Mouse (Mus musculus): ENCODE measurements at regions not wholly inside any gene's neighbourhood (a gene's known extent, or its start where the extent isn't known, plus 50 kb on each side); places are given as distances from the start of the nearest gene placed in this dataset.

DNA sequence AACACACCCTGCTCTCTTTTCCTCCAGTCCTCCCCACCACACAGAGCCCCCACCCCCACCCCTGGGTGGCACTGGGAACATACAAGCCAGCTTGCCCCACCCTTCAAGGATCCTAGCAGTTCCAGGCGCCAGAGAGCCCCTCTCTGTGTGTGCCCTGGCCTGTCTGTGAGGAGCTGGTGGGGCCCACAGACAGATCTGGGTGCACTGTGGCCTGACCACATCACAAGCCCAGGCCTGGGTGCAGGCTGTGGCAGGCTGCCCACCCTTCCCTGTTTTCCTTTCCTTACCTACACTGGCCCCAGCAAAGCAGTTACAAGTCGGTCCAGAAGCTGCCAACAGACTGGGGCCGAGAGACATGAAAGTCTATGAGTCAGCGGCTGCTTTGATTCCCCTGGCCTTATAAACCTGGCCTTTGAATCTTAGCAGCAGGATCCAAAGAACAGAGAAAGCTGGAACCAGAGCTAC, 74.8 kb upstream of the Spred2 start:
- ChIA-PET POLR2A (interaction anchor here (0.5 to 12.9 kb wide), 85 partner anchors 9 to 1031 kb away, joined by 3 to 451 read pairs (median 4); partner anchors contain the start of genes Spred2 (in 3 of the 4), Slc1a4 (in 2 of the 4), Actr2 (in 1 of the 4) and Cep68 (in 1 of the 4)), CTCF (interaction anchor here in 3 of 4 experiments (0.5 to 4.9 kb wide), 10 partner anchors 11 to 70 kb away, joined by 3 to 26 read pairs (median 4); no protein-coding TSS in a partner anchor)

DNA sequence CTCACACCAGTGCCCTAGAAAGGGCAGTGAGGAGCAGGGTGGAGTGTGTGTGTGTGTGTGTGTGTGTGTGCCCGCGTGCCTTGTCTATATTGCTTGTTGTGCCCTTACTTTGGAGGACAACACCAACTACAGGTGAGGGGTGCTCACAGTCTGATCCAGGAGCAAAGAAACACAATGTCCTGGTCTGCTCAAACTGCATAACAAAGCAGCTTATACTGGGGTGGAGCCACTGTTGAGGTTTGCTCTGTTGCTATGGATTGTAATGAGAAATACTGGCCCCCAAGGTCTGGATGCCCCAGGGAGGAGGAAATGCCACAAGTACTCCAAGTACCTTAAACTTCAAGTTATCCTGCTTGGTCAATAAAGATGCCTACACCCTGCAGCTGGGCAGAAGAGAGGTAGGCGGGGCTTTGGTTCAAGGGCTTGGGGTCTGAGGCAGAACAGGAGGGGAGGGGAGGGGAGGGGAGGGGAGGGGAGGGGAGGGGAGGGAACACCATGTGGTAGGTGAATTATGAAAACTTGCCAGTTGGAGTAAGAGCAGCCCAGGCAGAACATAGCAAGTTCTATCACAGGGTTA, 74.2 kb upstream of the Spred2 start:
- ChIA-PET POLR2A (interaction anchor here (0.5 to 12.9 kb wide), 79 partner anchors 8 to 922 kb away, joined by 3 to 451 read pairs (median 5); partner anchors contain the start of genes Spred2 (in 3 of the 4), Slc1a4 (in 2 of the 4), Actr2 (in 1 of the 4) and Cep68 (in 1 of the 4)), CTCF (interaction anchor here in 3 of 4 experiments (0.6 to 4.9 kb wide), 10 partner anchors 11 to 70 kb away, joined by 3 to 26 read pairs (median 4); no protein-coding TSS in a partner anchor)

DNA sequence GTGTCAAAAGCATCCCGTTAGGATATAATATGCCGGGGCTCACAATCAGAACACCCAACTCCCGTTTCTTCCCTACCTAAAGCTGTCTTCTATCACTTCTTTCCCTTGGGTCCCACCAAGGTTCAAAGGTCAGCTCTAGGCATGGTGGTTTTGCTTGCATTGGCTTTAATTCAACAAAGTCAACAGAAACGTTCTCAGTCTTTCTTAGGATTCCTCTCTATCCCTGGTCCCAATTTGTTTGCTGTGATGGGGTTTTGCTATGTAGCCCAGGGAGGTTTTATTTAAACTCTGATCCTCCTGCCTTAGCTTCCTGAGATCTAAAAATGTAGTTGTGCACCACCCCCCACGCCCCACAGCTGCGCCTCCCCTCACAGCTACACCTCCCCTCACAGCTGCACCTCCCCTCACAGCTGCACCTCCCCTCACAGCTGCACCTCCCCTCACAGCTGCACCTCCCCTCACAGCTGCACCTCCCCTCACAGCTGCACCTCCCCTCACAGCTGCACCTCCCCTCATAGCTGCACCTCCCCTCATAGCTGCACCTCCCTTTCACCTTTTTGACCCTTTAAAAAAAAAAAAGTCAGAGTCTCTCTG, 73.1 kb upstream of the Spred2 start:
- CTCF ChIA-PET = interaction anchor here in 3 of 4 experiments (0.7 to 4.9 kb wide), 5 partner anchors 9 to 40 kb away, joined by 3 to 26 read pairs (median 5); no protein-coding TSS in a partner anchor
- POLR2A ChIA-PET = interaction anchor here (0.6 to 12.9 kb wide), 42 partner anchors 9 to 780 kb away, joined by 3 to 451 read pairs (median 7); partner anchors contain the start of genes Spred2 (in 3 of the 4), Slc1a4 (in 2 of the 4) and Actr2 (in 1 of the 4)

DNA sequence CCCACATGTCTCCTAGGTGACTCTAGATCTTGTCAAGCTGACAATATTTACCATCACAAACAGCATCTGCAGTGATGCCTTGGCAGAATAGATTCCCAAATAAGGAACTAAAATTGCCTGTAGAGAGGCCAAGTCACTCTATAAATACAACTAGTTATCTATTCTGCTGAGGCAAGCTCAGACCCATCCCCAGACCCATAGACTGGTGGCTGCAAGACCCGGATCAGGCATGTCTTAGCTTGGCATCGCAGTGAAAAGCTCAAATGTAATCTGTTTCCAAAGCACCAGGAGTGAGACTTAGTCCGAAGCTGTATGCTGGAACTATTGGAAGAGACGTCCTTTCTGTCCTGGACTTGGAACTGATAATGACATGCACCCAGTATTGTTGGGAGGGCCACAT, 62.6 kb upstream of the Spred2 start:
- POLR2A ChIA-PET = interaction anchor here in 3 of 4 experiments (0.7 to 5.1 kb wide), 14 partner anchors 11 to 153 kb away, joined by 3 to 67 read pairs (median 4); no protein-coding TSS in a partner anchor
- CTCF ChIA-PET = interaction anchor here in 1 of 4 experiments (1.5 kb wide), 1 partner anchor 31 kb away, joined by 8 read pairs; no protein-coding TSS in a partner anchor

DNA sequence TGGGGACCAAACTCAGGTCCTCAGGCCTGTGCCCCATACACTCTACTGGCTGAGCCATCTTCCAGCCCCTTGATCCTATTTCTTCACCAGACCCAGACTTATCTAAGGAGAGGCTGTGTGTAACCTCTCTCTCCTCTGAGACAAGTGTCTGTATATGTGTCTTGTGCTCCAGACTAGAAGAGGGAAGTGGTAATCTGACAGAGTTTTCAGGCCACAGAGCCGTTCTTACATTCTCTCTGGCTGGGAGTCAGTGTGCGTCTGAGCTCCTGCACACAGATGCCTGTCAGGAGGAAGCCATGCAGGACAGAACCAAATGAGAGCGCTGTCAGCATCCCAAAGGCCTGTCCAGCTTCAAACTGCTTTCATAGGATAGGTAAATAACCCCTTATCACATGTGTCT, 60.8 kb upstream of the Spred2 start:
- ChIA-PET POLR2A (no interaction called here), CTCF (interaction anchor here in 1 of 4 experiments (0.6 kb wide), 1 partner anchor 1445 kb away, joined by 4 read pairs; no protein-coding TSS in a partner anchor)

DNA sequence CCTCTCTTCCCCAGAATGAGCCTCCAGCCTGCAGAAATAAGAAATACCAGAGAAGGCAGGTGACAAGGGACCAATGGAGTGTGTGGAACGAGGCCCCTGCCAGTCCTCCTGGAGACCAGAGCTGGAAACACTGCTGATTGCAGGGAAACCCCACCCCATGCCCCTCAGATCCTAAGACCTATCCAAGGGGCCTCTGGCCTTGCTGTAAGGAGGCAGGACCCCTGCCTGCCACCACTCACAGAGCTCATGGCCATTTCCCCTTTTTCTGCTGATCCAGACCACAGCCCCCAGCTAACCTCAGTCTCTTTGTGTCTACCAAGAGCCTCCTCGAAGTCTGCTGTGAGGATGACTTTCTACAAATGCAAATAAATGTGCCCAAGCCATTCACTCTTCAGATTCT, 57.9 kb upstream of the Spred2 start:
- CTCF ChIA-PET = interaction anchor here in 1 of 4 experiments (1.6 kb wide), 1 partner anchor 35 kb away, joined by 4 read pairs; no protein-coding TSS in a partner anchor
- POLR2A ChIA-PET = interaction anchor here in 2 of 4 experiments (0.5 to 3.1 kb wide), 13 partner anchors 9 to 60 kb away, joined by 3 to 22 read pairs (median 4); no protein-coding TSS in a partner anchor

DNA sequence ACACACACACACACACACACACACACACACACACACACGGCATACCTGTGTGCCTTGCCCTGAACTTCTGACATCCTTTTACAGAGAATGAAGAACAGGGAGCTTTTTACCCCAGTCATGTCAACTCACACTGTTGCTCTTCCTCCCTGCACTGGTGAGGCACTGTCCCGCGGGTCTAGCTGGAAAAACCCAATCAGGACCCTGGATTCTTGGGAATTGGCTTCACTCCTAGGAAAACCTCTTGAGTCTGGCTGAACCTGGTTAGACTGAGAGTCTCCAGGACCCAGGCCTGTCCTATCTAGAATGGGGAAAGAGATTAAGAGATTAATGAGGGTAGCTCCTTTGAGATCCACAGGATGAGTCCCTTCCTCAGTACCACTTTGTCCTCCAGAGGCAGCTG, 54.5 kb upstream of the Spred2 start:
- ChIA-PET POLR2A (interaction anchor here in 3 of 4 experiments (0.7 to 1.8 kb wide), 7 partner anchors 15 to 36 kb away, joined by 3 to 7 read pairs (median 4); no protein-coding TSS in a partner anchor), CTCF (interaction anchor here in 3 of 4 experiments (0.6 to 1.7 kb wide), 7 partner anchors 12 to 637 kb away, joined by 3 to 8 read pairs (median 3); no protein-coding TSS in a partner anchor)

DNA sequence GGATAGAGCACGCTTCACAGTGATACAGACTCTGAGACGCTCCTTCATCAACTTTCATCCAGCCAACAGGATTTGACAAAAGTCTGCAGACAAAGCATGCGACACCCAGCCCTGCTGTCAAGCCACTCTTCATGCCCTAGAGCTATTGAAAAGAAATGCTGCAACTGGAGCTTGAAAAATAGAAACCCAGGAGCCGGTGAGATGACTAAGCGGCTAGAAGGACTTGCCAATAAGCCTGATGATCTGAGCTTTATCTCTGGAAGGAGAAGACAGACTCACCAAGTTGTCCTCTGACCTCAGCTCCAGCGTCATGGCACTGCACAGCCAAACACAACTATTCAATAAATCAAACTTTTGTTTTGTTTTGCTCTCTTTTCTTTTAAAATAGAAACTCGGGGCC, 54.0 kb upstream of the Spred2 start:
- CTCF ChIA-PET = interaction anchor here in 2 of 4 experiments (0.6 to 1.7 kb wide), 5 partner anchors 12 to 637 kb away, joined by 3 to 8 read pairs (median 4); no protein-coding TSS in a partner anchor
- POLR2A ChIA-PET = interaction anchor here in 3 of 4 experiments (0.6 to 1.8 kb wide), 7 partner anchors 10 to 35 kb away, joined by 3 to 7 read pairs (median 4); no protein-coding TSS in a partner anchor

DNA sequence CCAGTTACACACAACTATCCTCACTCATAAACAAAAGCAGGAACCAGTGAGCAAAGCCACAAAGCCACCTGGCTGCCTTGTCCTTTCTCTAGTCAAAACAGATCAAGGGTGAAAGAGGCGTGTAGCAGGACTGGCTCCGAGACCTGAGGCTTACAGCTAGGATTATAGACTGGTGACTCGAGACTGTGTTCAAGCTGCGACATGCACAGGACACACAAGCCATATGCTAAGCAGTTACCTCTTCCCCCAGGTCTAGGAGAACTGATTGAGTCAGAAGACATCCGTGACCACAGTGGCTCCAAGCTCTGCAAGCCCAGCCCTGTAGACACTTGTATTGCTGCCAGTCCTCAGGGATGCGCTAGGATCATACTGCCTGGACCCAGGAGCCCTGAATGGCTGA, 50.4 kb upstream of the Spred2 start:
- ChIA-PET POLR2A (interaction anchor here in 3 of 4 experiments (0.5 to 3.2 kb wide), 7 partner anchors 16 to 327 kb away, joined by 3 to 11 read pairs (median 4); no protein-coding TSS in a partner anchor), CTCF (no interaction called here)
